Mouse (Mus musculus) bone marrow macrophage, adult 2 months (primary cell): ENCODE data around the gene Pde8b. TPM values are rescaled to one million over a fixed set of nuclear protein-coding genes. Genes with fewer than 3 reads are reported as not detected.

Experiments
- H3K27ac ChIP-seq: 2 replicates; pipeline ENCODE4 v1.5.1; 2012; ENCODE audit warnings: low read depth, low read length; ENCODE audit not compliant: insufficient read depth
- H3K4me1 ChIP-seq: 2 replicates; pipeline ENCODE4 v1.6.1; 2012; ENCODE audit warnings: low read length; ENCODE audit not compliant: control insufficient read depth, insufficient read depth
- H3K4me3 ChIP-seq: 2 replicates; pipeline ENCODE4 v1.5.1; 2012; ENCODE audit warnings: mild to moderate bottlenecking, low read length, moderate library complexity; ENCODE audit not compliant: insufficient read depth
- CTCF ChIP-seq: IDR thresholded peaks from 2 replicates; pipeline ENCODE4 v1.5.1; 2012; ENCODE audit warnings: low read depth, mild to moderate bottlenecking, low read length, moderate library complexity
- POLR2A ChIP-seq: IDR thresholded peaks from 2 replicates; pipeline ENCODE4 v1.6.1; 2012; ENCODE audit warnings: mild to moderate bottlenecking, low read depth, low read length, borderline replicate concordance
- polyA plus RNA-seq: library from polyadenylated mRNA; stranded (reverse); fragments of >200 nt; gene quantifications from 2 replicates; pipeline ENCODE4 v1.2.4, GENCODE M21; 2012; ENCODE audit not compliant: missing spikeins, insufficient read depth, insufficient read length

Gene Pde8b
- polyA plus RNA-seq, 1 experiment = 4.9 TPM

DNA sequence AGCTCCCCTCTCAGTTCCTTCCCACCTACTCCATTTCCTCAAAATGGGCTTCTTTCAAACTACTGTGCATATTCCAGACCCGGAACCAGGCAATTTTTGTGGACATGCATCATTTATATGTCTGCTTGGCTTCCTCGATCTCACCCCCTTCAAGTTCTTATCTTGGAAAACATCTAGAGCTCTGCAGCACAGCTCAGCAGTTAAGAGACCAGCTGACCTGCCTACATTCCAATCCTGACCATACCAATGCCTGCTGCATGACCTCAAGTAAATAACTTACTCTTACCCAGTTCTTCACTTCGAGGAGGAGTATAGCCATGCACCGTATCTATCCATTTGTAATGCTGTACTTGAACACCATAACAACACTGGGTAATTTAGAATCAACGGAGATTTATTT, 58.2 kb downstream of the Pde8b start:
- Histone ChIP-seq H3K4me3 (no peak overlapping the region), H3K27ac (no peak overlapping the region), H3K4me1 (no peaks in the 10 kb centered on the region)
- no peak for TF ChIP-seq CTCF

DNA sequence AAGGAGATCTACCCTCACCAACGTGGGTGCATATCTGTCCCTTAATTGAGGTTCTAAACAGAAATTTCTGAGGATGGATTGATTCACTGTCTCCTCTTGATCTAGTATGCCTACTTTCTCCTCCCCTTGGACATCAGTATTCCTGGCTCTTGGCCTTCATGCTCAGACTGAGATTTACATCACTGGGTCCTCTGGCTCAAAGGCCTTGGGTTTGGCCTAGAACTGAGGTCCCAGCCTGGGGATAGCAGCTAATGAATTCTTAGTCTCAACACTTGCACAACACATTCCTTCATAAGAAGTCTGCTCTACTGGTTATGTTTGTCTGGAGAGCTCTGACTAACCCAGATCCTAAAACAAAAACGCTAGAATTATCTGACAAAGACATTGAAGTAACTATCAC, 61.0 kb downstream of the Pde8b start:
- Histone ChIP-seq H3K4me3 (no peak overlapping the region), H3K4me1 (no peaks in the 10 kb centered on the region), H3K27ac (no peak overlapping the region)
- TF ChIP-seq CTCF = no peak
- no peak for TF ChIP-seq POLR2A

DNA sequence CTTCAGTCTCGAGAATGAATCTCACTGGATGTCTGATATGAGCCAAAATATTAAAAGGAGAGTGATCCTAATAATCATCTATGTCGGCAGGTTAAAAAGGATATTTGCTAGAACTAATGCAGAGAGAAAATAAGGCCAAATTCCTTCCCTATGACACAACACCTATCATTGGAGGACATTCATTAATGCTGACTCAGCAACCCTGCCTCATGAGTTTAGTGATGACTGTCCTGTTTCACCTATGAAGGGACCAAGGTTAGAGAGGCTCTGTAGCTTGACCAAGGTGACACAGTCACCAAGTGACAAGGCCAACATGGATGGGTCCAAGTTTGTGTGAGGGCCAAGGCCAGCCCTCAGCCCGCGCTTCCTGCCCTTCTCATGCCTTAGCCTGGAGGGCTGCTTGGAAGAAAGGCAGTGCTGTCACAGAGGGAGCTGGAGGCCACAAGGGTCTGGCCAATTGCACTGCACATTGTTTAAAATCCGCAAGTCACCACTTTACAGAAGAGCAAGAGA, 62.9 kb downstream of the Pde8b start:
- no peak overlapping the region for H3K4me3 ChIP-seq
- TF ChIP-seq CTCF (no peak), POLR2A (no peak)

DNA sequence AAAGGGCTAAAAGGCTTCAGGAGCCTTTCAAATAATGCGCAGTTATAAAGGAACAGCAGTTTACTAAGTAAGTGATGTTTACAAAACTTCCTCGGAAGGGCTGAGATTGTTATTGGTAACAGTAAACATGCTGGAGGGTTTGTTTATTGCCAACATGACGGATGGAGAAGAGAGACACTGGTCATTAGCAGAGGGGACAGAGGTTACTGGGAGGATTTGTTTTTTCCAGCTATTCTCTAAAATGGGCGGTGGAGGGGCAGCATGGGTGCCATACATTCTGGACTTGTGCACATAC, 63.4 kb downstream of the Pde8b start:
- Histone ChIP-seq H3K4me3 (no peak overlapping the region), H3K27ac (no peak overlapping the region), H3K4me1 (no peaks in the 10 kb centered on the region)
- TF ChIP-seq CTCF = no peak
- TF ChIP-seq POLR2A = no peak

More for the DNA sequence above, 62.9 kb downstream of the Pde8b start:
- Histone ChIP-seq H3K4me1 (no peaks in the 10 kb centered on the region), H3K27ac (no peak overlapping the region)

DNA sequence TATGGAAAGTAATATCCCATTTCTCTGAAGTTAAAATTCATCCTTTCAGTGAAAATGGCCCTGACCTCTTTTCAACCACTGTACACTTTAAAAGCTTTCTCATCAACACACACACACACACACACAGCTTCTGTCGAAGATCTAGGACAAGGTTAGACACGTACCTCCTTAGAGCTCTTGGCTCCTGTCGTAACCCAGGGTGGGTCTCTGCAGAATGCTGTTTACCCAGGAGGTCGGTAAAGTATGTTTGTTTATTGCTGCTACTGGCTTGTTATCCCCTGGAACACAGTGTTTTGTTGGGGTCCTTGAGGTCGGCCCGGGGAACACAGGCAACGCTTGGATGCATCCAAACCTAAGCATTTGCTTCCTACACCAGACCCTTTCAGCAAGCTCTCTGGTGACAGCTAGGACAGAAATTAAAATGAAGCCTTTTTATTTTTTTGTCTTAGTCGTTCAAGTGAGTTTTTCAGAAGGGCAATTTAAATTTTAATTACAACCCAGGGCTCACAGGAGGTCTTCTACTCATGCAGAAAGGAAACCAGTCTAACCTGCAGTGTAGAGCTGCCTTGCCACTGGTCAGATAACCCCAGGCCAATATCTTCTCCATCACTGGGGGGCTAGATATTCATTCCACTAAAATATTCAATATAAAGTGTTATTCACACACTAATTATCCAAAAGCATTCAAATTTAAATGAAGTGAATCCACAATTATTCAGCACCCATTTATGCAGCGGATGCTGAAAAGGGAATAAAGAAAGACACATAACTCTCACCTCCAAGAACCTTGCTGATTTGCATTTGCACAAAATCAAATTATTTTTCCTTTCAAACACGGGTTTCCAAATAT, 64.0 kb downstream of the Pde8b start:
- Histone ChIP-seq H3K4me1 (no peaks in the 10 kb centered on the region), H3K27ac (no peak overlapping the region), H3K4me3 (no peak overlapping the region)
- TF ChIP-seq CTCF = no peak
- TF ChIP-seq POLR2A = no peak

DNA sequence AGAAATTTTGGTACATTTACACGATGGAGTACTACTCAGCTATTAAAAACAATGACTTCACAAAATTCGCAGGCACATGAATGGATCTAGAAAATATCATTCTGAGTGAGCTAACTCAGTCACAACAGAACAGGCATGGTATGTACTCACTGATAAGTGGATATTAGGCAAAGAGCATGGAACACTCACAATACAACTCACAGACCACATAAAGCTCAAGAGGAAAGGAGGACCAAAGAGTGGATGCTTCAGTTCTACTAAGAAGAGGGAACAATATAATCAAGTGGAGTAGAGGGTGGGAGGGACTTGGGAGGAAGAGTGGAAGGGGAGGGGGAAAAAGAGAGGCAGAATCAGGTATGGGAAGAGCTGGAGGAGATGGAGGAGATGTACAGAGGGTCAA, 66.5 kb downstream of the Pde8b start:
- Histone ChIP-seq H3K4me1 (no peaks in the 10 kb centered on the region), H3K4me3 (no peak overlapping the region), H3K27ac (no peak overlapping the region)
- no peak for TF ChIP-seq CTCF
- TF ChIP-seq POLR2A = no peak

DNA sequence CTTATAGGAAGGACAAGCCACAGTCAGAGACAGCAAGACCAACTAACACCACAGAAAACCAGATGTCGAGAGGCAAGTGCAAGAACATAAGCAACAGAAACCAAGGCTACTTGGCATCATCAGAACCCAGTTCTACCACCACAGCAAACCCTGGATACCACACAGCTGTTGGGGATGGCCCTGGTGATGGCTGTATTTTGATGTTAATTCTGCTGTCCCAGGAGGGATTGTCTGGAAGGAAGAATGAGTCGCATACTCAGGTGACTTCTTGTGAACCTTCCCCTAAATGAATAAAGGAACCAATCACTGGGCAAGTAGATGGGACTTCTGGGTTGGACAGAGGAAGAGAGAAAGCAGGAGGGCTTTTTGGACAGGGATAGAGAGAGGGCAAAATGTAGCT, 69.9 kb downstream of the Pde8b start:
- H3K27ac ChIP-seq = no peak overlapping the region
- TF ChIP-seq CTCF (no peak), POLR2A (no peak)
- H3K4me1 ChIP-seq = no peaks in the 10 kb centered on the region
- no peak overlapping the region for H3K4me3 ChIP-seq

DNA sequence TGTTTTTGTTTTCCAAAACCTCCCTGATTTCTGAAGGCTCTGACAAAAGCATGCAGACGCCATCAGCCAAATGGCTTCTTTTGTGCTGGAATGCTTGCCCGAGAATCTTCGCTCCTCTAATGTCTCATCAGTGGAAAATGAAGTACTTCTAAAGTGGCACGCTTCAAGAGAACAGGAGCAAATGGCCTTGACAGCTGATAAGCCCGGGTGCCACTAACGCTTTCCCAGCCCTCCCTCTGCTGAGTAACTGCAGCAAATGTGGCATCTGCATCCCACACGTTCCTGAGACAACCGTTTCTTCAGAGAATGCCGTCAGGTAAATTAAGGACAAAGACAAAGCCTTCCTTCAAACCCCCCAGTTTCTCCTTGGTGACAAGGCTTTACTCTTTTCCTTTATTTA, 72.8 kb downstream of the Pde8b start:
- Histone ChIP-seq H3K4me1 (no peaks in the 10 kb centered on the region), H3K4me3 (no peak overlapping the region), H3K27ac (no peak overlapping the region)
- TF ChIP-seq POLR2A = no peak
- no peak for TF ChIP-seq CTCF

DNA sequence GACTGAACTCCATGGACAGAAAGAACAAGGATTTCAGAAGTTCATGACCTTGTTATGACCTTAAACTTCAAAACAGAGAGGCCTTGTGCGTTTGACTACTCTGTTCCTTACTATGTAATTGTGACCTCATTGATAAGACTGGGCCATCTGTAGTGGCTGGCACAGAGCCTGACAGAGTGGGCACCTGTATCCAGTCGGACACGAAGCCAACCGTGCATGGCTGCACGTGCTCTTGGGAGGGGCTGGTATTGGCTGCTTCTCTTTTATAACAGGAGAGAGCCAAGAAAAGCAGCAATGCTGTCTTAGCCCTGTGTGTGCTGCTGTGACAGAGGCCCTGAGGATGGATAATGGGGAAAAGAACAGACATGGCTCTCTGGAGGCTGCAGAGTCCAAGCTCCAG, 73.7 kb downstream of the Pde8b start:
- Histone ChIP-seq H3K4me1 (no peaks in the 10 kb centered on the region), H3K4me3 (no peak overlapping the region), H3K27ac (no peak overlapping the region)
- TF ChIP-seq POLR2A (no peak), CTCF (no peak)

DNA sequence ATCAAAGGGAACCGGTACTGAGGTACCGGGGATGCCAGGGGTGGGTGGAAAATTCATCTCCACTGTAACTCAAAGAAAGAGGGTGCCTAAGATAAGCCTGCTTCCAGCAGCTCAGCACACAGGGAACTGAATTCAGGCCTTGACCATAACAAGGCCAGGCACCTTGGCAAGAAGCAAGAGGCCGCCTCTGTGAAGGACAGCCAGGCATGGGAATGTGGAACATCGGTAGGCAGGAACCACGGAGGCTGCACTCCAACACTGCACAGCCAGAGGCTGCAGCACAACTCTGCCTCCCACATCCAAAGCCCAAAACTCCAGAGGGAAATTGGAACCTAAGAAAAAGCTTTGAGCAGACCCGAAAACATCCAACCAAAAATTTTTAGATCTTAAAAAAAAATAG, 75.9 kb downstream of the Pde8b start:
- Histone ChIP-seq H3K4me3 (no peak overlapping the region), H3K27ac (no peak overlapping the region), H3K4me1 (no peaks in the 10 kb centered on the region)
- no peak for TF ChIP-seq CTCF
- no peak for TF ChIP-seq POLR2A

DNA sequence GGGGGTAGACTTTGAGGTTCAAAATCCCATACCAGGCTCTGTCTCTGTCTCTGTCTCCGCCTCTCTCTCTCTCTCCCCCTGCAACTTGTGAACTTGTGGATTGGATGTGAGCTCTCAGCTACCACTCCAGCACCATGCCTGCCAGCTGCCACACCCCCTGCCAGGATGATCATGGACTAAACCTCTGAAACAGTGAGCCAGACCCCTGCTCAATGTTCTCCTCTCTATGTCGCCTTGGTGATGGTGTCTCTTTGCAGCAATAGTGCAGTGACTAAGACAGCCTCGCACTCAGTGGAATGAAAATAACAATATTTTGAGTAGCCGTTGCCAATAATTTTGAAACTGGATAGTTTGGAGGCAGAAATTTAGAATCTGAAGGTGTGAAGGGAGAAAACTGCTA, 77.8 kb downstream of the Pde8b start:
- H3K27ac ChIP-seq = no peak overlapping the region
- TF ChIP-seq POLR2A (no peak), CTCF (no peak)
- no peaks in the 10 kb centered on the region for H3K4me1 ChIP-seq
- H3K4me3 ChIP-seq = no peak overlapping the region
